Mouse (Mus musculus): ENCODE measurements around the gene Alpk3.
A peak's percentile ranks its signal among the peaks of the same experiment; 100 is the strongest.

Gene Alpk3

GRCm38 (mm10) chr7:81057471-81057870, at the start of gene Alpk3:
Alpk3 (plus strand) TSS chr7:81057600.
- no peak for DNase-seq

- no peak for DNase-seq
These were observed 49.1 kb upstream of the Alpk3 start for GRCm38 (mm10) chr7:81008285-81008684.

GRCm38 (mm10) chr7:81011576-81011975, 45.8 kb upstream of the Alpk3 start:
- DNase-seq: no peak

- DNase-seq: no peak
These were observed 37.1 kb upstream of the Alpk3 start for GRCm38 (mm10) chr7:81020307-81020706.

- no peak for DNase-seq
These were observed 34.7 kb upstream of the Alpk3 start for GRCm38 (mm10) chr7:81022731-81023130.

GRCm38 (mm10) chr7:81024118-81024517, 33.3 kb upstream of the Alpk3 start:
- peak; percentile 24 for DNase-seq

GRCm38 (mm10) chr7:81024651-81025050, 32.7 kb upstream of the Alpk3 start:
- DNase-seq: no peak

- DNase-seq: no peak
These were observed 31.6 kb upstream of the Alpk3 start for GRCm38 (mm10) chr7:81025751-81026150.

- no peak for DNase-seq
These were observed 17.7 kb upstream of the Alpk3 start for GRCm38 (mm10) chr7:81039711-81040110.

GRCm38 (mm10) chr7:81043023-81043620, 14.3 kb upstream of the Alpk3 start:
- DNase-seq: no peak

GRCm38 (mm10) chr7:81047847-81048246, 9.6 kb upstream of the Alpk3 start:
- DNase-seq: no peak

GRCm38 (mm10) chr7:81048513-81048912, 8.9 kb upstream of the Alpk3 start:
- no peak for DNase-seq

GRCm38 (mm10) chr7:81049966-81050365, 7.4 kb upstream of the Alpk3 start:
- no peak for DNase-seq

- DNase-seq: no peak
These were observed 1.6 kb upstream of the Alpk3 start for GRCm38 (mm10) chr7:81055709-81056370.

GRCm38 (mm10) chr7:81057901-81058711, 706 bp downstream of the Alpk3 start:
- DNase-seq: no peak

- DNase-seq: no peak
These were observed 1.3 kb downstream of the Alpk3 start for GRCm38 (mm10) chr7:81058712-81059154.

GRCm38 (mm10) chr7:81059388-81059787, 2.0 kb downstream of the Alpk3 start:
- DNase-seq: no peak

GRCm38 (mm10) chr7:81060908-81061307, 3.5 kb downstream of the Alpk3 start:
- peak; percentile 67 for DNase-seq

- no peak for DNase-seq
These were observed 4.5 kb downstream of the Alpk3 start for GRCm38 (mm10) chr7:81061936-81062335.

GRCm38 (mm10) chr7:81063332-81063731, 5.9 kb downstream of the Alpk3 start:
- no peak for DNase-seq

- DNase-seq: no peak
These were observed 9.3 kb downstream of the Alpk3 start for GRCm38 (mm10) chr7:81066714-81067113.

- no peak for DNase-seq
These were observed 15.1 kb downstream of the Alpk3 start for GRCm38 (mm10) chr7:81072463-81072862.

- DNase-seq: peak; percentile 18
These were observed 15.9 kb downstream of the Alpk3 start for GRCm38 (mm10) chr7:81073273-81073672.

- peak; percentile 63 for DNase-seq
These were observed 17.1 kb downstream of the Alpk3 start for GRCm38 (mm10) chr7:81074546-81074945.

Measured in thymus, postnatal 25 days (tissue).